Mouse (Mus musculus): ENCODE results near the gene Med16.

- TF ChIP-seq CTCF (IDR thresholded peaks at IDR 0.05; ENCODE audit: low read depth): no peak
- no peak for TF ChIP-seq EP300 (IDR thresholded peaks at IDR 0.05; ENCODE audit: low read depth)
Observed at GRCm38 (mm10) chr10:79929967-79930825, 21.5 kb upstream of the Med16 start.

Measured in heart, postnatal 0 days (tissue).